Mouse (Mus musculus) layer of hippocampus, postnatal 14 days (tissue): ENCODE results near the gene Faf2. TPM values are rescaled to one million over a fixed set of nuclear protein-coding genes. Genes with fewer than 3 reads are reported as not detected.

Experiments used
- DNase-seq, 2 experiments: peaks; one replicate each; pipeline ENCODE4 v3.0.0; 2021 to 2022; ENCODE audit warnings: low spot score in 2 of 2, mixed read lengths in 1 of 2
- total RNA-seq, 2 experiments: library from RNA; stranded (reverse); gene quantifications; 2 replicates each; pipeline ENCODE4 v1.2.3; 2021

The Faf2 gene
- total RNA-seq, 2 experiments from 2014 or later, result 54.6 to 59.7 TPM

GRCm38 (mm10) chr13:54675895-54676590, 54.5 kb downstream of the Faf2 start:
- DNase-seq, result no peak

- no peak for DNase-seq
Measured at GRCm38 (mm10) chr13:54678263-54678662, 56.7 kb downstream of the Faf2 start.

DNA sequence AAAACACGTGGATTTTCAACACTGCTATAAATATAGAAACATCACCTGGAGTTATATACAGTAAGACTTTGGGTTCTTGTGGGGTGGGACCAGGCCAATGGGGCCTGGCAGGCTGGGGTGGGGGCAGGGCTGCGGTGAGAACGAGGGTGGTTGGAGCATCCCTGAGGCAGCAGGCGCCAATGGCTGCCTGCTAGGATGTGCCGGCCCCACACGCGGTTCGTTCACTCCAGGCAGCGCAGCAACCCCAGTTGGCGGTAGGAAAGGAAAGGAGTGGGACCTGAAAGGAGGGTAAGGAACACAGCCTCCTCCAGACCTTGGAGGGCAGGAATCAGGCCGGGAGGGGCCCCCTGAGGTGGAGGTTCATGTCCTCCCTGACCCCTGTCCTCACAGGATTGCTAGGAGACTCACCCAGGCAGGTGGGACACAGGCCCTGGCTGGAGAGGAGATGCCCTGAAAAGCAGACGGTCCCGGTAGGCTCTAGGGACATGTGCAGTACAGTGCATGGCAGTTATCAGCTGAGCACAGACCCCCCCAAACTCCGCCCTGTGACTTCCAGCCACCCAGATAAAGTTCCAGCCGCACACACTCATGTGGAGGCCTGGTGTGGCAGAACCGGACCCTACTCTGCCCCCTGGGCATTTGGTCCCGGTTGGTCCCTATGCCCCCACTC, 58.7 kb downstream of the Faf2 start:
- no peak for DNase-seq

GRCm38 (mm10) chr13:54681291-54681690, 59.7 kb downstream of the Faf2 start:
- DNase-seq, result no peak

- DNase-seq, result no peak
Measured at GRCm38 (mm10) chr13:54683301-54683700, 61.7 kb downstream of the Faf2 start.

DNA sequence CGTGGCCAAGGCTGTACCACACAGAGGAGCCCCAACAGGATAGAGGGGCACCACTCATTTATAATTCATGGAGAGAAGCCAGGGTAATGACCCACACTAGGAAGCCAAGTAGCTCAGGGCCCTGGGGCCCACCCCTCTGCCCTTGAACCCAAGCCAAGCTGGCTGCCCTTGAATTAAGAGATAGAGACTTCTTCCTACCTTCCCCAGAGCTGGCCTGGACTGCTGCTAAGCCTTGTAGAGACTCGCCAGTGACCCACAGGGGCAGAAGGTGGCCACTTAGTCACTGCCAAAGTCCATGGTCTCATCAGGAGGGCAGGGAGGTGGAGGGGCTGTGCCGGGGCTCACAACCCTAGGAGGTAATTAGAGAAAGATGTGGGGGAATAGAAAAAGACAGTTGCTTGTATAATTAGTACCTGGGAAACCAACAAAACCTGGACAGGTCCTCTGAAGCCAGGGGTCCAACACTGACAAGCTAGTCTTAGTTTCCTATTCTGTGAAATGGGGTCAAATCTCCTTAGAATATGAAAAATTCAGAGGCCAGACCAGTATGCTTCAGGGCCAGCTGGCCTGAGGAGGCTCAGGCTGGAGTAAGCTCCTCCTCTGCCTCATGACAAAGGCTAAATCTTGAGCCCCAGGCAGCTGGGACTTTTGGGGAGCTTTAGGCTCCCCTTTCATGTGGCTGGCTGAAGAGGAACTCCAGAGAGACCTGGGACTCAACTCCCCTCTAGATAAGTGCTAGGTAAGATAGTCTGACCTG, 62.7 kb downstream of the Faf2 start:
- DNase-seq, result no peak

DNA sequence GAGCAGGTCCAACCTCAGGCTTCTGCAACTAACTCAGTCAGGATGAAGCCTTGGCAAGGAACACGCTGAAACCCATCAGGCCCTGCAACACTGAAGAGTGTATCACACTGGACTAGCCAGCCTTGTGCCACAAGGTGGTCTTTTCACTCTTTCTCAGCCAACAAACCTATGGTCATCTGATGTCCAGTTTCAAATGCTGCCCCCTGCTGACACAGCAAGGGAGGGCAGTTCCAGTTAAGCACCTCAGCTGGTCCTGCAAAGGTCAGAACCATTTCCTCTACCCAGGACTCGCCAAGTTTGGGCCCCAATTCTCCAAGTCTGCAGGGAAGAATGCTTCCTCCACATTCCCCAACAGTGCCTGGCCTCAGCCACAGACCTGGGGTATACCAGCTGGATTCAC, 63.6 kb downstream of the Faf2 start:
- DNase-seq, result no peak

- DNase-seq, result no peak
Measured at GRCm38 (mm10) chr13:54686139-54687053, 64.8 kb downstream of the Faf2 start.

GRCm38 (mm10) chr13:54687096-54687495, 65.5 kb downstream of the Faf2 start:
- DNase-seq, result peak in 1 of 2 experiments; percentile 78

GRCm38 (mm10) chr13:54687575-54688424, 66.2 kb downstream of the Faf2 start:
- peak; percentile 97 to 98 for DNase-seq

GRCm38 (mm10) chr13:54690151-54690740, 68.7 kb downstream of the Faf2 start:
- no peak for DNase-seq

GRCm38 (mm10) chr13:54691737-54692136, 70.2 kb downstream of the Faf2 start:
- no peak for DNase-seq

DNA sequence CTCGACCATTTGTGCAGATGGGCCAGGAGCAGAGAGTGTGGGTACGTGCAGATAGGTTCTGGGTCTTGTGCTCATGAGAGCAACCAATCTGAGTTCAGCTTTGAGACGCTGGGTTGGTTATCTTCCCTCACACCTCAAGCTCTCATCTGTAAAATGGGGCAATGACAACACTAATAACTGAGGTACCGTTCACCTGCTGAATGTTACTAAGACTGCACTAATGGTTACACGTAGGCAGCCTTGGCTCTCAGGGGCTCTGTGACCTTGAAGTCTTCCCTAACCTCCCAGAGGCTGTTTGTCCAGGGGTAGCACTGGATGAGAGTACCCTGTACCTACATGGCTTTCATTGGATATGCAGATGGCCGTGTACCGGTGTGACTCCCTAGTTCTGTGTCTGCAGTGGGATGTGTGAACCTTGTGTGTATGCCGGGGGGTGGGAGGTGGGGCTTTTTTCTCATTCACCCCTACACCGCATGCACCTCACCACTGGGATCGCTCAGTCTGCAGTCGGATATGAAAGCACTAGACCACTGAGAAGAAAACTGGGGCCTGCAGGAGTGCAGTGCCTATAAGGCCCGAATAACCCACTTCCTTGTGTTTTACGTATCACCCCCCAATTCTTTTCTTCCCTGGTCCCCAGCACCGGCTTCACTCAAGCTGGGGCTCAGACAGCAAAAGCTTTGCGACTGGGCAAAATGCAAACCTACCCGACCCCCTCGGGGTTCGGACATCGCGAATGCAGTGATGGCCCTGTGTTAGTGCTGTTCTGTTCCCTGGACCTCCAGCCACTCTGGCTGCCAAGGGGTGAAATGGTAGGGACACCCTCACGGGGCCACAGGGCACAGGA, 71.3 kb downstream of the Faf2 start:
- DNase-seq, result no peak

DNA sequence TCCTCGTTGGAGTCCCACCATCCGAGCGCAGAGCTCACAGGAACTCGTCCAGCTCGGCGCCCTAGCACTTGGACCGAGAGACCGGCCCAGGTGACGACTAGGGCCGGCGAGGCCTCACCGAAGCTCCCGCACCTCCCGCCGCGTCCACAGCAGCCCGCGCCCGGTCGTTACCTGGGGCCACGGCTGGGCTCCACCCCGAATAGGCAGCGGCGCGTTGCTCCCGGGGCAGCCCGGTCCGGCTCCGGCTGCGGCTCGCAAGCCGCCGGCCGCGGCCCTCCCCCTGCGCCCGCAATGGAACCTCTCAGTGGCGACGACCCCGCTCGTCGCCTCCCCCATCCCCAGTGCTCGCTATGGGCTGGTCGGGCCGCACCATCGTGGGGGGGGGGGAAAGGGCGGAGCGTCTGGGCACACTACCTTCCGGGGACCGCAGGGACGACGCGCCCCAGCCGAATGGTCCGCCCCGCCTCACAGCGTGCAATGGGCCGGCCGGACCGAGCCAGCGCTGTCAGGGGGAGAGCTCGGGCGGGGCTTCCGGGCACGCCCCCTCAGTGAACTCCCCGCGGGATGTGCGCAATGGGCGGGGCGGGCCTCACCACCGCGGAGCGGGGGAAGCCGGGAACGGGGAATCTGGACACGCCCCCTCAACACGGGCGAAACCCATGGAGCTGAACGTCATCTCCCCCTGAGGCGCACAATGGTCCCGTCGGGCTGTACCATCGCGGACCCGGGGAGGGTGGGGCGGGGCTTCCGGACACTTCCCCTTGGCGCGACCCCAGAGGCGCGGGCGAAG, 72.2 kb downstream of the Faf2 start, which contains the start of gene Rnf44:
Gene Rnf44 (minus strand): TSS at position 350 of the 790 bp plus-strand sequence.
- DNase-seq, result peak; percentile 98 to 99

- DNase-seq, result no peak
Measured at GRCm38 (mm10) chr13:54694348-54695060, 72.9 kb downstream of the Faf2 start.

GRCm38 (mm10) chr13:54695479-54696230, 74.1 kb downstream of the Faf2 start:
- DNase-seq, result no peak
